Mouse (Mus musculus): ENCODE measurements at regions not wholly inside any gene's neighbourhood (a gene's known extent, or its start where the extent isn't known, plus 50 kb on each side); places are given as distances from the start of the nearest gene placed in this dataset.
A peak's percentile ranks its signal among the peaks of the same experiment; 100 is the strongest.

DNA sequence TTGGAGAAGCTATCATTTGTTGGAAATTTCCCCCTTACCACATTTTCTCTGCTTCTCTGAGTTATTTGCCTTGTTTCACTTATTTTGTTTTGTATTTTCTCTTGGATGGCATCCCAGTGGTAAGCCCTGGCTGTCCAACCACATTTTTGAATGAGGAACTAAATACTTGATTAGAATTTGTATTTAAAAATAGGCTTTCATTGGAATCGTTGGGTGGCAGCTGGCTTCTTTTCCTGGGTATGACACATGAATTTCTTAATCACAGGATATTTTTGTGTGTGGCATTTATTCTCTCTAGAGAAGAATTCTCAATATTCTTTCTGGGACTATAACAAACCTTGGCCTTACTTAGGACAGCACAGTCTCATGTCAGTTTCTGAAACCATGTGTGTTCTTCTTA is 286.5 kb downstream of the Gm11146 start:
- DNase-seq (ENCODE audit: low spot score in 2 of 2) = peak; percentile 13 to 14

DNA sequence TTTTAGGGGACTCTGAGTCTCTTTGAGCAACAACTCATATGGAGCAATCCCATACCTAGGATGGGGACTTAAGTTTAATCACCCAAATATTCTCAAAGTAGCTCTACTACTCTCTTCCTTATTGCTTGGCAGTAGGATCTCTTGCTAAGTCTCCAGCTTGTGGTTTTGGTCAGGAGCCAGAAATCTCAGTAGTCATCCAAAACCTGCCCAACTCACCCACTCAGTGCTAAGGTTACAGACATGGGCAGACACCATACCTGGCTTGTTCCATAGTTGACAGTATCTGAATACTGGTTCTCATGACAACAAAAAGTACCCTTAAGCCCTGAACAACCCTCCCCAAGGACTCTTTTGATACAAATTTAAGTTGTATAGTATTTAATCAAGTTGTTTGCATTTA is 288.7 kb downstream of the Gm11146 start:
- DNase-seq (ENCODE audit: low spot score in 2 of 2) = no peak

DNA sequence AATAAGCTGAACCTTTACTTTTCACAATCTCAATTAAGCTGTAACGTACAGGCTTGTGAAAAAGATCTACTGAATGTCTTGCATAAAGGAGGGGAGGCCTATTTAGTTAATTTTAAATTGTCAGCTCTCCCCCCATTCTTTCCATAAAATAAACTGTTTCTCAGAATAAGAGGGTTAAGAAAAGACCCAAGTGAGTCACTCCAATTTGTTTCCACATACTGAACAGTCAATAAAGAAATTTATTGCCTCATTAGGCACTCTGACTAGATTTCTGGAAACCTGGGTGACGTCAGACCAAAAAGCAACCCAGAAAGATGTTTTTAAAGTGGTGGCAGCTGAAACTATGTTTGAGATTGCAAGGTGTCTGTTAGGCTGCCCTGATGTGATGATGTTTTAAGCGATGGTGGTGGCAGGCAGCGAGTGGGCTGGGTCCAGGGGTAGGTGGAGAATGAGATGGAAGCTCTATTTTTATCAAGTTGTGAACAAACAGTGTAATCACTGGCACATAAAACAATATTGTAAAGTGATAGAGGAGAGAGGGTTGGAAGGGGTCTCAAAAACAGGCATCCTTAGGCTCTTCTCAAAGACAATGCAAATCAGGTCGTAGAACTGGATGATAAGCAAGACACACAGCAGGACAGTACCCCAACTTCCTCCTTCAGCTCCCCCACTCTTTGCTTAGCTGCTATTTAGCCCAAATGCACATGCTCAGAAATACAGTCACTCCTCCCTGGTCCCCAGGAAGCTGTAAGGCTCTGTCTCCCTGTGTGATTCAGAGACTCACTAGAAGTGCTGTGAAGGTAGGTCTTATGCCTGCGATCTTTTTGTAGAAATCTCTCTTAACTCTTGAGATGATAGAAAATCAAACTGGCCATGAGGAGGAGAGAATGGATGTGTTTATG is 288.0 kb downstream of the Usp25 start:
- peak in 1 of 2 experiments; percentile 10 for DNase-seq (ENCODE audit: low spot score in 2 of 2)

DNA sequence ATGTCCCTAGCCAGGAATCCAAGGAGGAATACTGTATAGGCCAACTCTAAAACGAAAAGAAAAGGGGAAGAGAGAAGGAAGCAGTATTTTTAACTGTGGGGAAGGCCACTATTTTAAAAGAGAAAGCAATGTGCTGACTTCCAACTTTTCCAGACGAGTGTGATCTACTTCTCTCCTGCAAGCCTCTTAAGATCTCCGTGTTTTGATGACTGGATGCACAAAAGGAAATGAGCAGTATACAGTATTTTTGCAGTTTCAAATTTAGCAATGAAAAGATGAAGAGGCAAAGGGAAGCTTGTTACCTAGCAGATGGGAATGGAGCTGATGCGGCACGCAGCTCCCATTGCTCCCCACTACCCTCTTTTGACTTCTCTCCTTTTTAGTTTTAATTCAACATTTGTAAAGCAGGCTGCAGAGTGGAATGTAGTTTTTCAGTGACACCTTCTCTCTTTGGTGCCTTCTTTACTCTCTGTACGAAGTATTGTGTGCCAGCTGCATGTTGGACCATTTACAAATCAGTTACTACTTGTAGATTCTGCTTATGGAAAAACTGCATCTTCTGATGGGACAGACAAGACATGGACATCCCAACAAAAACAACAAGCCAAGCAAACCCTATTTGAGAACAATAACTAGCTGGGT is 287.2 kb downstream of the Usp25 start:
- DNase-seq (ENCODE audit: low spot score in 2 of 2) = peak in 1 of 2 experiments; percentile 27

DNA sequence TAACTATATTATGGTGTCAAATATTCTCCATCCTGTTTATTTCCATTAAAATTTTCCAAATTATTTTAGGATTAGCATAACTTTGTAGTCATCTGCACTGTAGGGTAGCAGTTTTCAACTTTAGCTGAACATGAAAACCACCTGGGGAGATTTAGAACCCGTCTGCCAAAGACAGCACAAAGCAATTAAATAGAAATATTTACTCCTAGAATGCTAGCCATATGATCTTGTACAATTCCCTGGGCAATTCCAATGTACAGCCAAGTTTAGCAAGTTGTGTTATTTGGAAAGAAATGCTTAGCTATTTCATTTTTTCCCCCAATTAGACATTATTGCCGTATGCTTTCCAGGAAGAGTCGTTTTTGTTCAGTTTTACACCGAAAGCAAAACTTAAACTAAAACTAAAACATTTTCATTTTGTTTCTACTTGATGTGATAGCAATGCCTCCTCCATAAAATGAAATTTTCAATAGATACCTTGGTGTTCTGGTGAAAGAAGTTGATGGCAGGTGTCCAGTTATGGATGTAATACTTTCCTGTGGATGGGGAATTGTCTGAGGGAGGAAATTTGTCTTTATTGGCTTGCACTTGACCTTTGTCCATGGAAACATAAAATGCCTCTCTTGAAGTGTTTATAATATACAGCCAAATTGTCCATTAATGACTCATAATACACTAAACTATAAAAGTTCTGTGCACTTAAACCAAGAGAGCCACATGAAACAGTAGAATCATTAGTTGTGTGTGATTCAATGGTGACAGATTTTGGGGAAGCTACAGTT is 282.3 kb downstream of the Usp25 start:
- DNase-seq (ENCODE audit: low spot score in 2 of 2) = no peak

DNA sequence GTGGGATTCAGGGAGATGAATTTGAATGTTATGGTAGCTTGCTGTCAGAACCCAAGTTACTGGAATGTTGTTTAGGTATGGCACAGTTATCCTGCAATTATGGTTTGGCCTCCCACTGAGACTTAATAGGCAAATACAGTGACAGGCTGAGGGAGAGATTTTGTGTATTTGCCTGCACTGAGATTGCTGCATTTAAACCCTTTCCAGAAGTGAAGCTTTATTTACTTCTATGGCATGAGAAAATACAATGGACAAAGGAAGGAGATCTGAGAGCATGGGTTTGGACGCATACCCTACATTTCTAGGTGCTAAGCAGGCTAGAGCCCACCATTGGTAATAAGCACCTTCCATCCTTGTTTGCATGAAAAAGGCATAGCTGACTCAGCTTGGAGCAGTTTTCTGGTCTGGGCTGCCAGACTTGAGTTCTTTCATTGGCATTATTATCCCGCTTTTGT is 278.8 kb downstream of the Usp25 start:
- DNase-seq (ENCODE audit: low spot score in 2 of 2) = no peak

DNA sequence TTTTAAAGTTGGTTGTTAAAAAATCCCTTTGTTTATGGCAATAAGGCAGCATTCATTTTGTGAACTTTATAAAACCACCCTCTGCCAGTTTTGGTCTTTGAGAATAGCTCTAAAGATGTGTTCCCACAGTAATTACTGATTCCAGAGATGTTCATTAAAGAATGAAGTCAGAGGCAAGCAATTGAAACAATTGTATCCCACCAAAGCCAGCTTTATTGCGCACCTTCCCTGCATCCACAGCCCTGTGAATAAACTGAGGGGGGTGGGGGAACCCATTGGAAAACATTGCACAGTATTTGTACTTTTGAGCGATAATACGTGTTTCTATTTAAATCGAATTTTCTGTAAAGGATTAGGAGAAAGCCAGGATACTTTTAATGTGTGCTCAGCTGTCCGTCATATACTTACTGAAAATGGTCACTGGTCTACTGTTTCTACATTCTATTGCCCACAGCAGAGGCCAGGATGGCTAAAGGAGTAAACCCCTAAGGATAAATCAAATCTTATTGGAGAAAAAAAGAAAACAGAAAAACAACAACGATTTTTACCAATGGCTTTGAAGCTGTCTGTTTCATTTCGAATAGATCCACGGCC is 278.3 kb downstream of the Usp25 start:
- no peak for DNase-seq (ENCODE audit: low spot score in 2 of 2)

DNA sequence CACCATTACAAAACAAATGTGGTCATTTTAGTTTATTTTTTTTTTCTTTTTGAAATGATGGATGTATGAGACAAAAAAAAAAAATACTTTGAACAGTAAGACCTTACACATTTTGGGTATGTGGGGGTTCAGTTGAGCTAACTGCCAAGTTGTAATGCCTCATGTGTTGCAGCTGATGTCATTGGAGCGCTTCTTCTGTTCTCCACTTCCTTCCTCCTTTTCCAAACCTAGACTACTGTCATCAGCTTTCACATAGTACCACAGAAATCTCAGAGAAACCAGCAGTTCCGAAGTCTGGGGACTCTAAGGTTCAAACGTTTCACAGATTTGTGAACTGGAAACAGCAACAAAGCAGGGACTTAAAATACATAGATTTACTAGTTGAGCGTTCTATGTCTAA is 270.7 kb downstream of the Usp25 start:
- DNase-seq (ENCODE audit: low spot score in 2 of 2) = no peak

DNA sequence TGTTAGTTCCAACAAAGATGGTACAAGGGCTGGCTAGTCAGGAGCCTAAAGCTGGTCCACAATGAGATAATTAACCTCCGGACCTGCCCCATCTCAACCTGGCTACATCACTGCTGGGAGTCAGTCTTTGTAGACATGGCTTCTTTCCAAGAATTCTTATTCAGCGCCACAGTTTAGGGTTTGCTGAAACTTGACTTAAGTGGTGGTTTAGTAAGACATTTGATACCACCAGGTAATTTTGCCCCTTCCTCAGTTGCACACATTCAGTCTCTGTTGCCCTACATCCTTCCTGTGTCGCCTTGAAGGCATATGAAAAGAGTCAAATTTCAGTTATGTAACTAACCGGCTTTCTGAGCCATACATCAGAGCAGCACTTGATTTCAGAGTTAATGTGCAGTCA is 266.4 kb downstream of the Usp25 start:
- DNase-seq (ENCODE audit: low spot score in 2 of 2) = no peak

DNA sequence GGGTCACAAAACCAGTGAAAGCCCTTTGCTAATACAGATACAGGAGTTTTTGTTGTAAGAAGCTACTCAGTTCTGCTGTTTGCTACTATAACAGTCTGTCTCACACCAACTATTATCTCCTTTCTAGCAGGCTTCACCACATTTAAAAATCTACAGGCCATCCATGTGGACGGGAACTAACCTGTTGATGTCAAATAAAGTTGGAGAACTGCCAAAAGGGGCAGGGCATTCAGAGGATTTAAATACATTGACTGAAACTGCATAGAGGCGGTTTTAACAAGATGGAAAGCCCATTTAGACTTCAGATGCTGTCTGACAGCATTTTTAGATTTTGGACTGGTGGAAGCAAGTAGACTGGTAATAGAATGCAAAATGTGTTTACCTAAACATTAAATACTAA is 266.0 kb downstream of the Usp25 start:
- no peak for DNase-seq (ENCODE audit: low spot score in 2 of 2)

DNA sequence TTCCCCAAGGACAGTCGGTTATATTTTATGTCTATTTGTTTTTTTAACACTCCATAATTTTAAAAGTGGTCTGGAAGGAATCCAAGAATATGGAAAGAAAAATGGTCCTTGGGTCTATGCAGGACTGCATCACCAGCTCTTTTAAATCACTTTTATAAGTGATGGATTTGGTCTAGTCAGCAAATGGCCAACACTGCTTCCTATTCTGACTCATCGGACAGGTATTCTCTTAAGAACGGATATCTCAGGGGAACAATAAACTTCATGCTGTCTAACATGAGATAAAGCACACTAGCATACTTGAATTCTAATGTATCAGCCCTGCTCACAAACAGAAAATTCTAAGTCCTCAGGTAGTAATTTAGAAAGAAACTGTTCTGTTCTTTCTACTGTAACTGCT is 259.8 kb downstream of the Usp25 start:
- no peak for DNase-seq (ENCODE audit: low spot score in 2 of 2)

DNA sequence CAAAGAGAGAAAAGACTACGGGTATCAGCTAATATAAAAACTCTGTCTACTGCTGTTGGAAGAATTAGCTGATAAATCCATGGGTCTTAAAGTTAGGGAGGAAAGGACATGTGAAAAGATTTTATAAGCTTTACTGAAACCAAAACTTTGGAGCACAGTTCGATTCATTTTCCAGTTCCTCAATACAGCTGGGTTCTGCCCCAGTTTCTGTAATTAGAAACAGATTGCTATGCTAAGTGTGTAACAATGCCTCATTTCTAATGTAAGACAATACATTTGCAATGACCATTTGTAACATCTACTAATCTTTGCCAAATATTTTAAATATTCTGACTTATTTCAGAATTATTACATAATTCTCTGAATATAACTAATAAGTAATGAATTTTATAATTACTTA is 255.4 kb downstream of the Usp25 start:
- DNase-seq (ENCODE audit: low spot score in 2 of 2) = no peak

DNA sequence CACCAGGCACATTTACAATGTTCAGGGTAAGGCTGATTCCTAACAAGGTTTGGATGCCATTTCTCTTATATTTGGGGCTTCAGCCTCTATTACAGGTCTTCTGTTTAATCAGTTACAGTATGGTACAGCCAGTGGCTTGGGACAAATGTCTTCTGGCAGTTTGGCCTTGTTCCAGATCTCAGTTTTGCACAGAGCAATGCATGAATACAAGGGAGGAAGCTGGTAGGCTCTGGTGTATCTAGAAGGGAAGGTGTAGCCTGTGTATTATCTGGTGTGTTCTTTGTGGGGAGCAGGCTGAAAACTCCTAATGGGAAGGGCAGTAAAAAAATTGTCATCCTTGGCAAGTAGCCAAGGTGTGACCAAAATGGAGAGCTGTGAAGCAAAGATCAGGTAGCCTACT is 254.2 kb downstream of the Usp25 start:
- DNase-seq (ENCODE audit: low spot score in 2 of 2) = no peak

DNA sequence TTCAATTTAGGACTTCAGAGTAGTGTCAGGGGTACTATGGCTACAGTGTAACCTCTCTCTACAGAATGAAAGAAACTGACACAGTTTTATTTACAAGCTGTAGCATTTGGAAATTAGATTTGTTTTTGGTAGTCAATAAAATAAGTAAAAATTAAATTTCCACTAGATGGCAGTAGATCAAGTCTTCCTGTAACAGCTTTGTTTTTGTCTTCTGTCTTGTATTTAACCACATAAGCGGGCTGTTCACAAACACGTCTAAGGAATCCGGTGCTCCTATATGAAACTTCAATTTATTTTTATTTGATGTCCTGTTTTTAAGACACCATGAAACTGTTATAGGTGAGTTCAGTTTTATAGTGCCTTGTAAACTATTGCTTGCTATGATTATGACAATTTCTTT is 238.8 kb downstream of the Usp25 start:
- DNase-seq (ENCODE audit: low spot score in 2 of 2) = no peak

DNA sequence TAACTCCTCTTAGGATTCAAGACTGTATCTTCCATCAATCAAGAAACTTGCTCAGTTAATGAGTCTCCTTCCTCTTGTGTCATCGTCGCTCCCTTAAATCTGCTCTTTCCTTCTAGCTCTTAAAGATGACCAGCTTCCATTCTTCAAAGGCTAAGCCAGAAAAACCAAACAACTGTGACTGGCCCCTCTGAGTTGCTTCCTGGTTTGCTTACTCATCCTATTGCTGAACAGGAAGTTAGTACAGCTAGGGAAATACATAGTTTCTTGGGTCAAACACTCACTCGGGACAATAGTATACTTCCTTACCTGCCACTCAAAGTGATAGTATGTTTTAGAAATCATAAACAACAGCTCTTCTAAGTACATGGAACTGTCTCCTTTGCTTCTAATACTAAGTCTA is 237.9 kb downstream of the Usp25 start:
- no peak for DNase-seq (ENCODE audit: low spot score in 2 of 2)

DNA sequence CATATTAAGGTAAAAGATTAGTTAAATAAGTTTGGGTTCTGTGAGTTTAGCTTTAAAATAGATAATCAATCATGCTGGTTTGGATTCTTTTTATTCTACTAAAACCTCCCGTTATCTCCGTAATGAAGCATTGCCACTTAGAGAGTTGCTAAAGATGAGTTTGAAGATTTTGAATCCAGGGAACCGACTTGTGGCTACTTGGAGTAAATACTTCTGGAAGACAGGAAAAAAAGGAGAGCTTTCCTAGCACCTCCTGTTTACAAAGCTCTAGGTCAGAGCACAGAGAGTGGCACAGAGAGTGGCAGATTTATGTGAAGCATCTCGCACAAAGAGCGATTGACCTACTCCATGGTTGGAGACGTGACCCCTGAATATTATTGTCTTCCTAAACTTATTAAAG is 227.4 kb downstream of the Usp25 start:
- no peak for DNase-seq (ENCODE audit: low spot score in 2 of 2)

DNA sequence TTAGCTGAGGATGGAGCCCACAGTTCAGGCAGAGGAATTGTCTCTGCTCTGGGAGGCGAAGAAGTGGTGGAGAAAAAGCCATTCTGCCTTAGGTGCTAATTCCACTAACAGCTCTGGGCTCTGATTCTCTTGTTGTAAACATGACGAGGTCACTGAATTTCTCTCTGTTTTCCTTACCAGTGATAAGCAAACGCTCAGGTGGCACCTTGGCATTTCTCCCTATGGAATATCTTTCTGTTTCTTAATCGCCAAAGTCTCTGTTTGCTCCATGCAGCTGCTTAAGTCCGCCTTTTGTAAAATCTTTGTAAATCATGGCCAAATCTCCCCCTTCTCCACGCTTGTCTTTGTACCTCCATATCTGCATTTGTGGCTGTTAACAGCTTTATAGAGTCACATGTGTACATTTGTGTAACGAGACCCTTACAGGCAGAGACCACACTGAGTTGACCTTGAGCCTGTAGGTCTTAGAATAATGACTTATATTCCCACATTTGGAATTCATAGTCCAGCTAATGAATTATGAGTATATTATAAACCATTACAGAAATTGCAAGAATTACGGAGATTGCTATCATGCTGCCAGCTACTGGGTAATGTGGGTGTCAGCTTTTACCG is 225.8 kb downstream of the Usp25 start:
- no peak for DNase-seq (ENCODE audit: low spot score in 2 of 2)

DNA sequence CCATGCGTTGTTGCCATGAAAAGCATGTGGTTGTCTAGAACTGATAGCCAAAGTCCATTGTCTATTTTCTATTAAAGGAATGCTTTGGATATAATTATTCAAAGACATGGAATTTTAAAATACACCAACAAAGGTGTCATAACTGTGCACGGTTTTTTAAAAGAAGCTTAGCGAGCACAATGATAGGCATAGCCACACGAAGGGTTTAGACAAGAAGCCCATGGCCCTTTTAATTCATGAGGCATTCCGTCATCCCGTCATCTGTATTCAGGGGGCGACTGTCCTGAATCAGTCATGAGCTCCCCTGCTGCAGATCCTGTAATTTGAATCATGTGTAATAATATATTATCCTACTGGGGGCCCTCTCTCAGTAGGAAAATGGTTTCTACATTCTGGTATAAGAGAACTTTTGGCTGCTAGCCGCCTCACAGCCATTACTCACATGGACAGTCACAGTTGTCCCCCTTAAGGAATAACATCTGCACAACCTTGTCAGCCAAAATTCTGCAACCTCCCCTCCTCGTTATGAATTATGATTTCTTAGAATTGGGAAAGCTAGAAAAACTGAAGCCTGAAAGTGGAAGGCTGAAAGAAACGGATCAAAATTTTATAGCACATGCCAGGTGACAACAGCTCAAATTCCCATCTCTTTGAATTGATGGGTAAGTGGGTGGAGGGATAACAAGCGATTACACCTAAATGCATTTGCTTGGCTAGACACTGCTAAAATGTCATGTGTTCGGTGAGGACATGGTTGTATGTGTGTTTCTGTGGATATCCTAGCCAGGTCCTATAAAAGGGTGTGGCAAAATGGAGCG is 225.1 kb downstream of the Usp25 start:
- DNase-seq (ENCODE audit: low spot score in 2 of 2) = no peak

DNA sequence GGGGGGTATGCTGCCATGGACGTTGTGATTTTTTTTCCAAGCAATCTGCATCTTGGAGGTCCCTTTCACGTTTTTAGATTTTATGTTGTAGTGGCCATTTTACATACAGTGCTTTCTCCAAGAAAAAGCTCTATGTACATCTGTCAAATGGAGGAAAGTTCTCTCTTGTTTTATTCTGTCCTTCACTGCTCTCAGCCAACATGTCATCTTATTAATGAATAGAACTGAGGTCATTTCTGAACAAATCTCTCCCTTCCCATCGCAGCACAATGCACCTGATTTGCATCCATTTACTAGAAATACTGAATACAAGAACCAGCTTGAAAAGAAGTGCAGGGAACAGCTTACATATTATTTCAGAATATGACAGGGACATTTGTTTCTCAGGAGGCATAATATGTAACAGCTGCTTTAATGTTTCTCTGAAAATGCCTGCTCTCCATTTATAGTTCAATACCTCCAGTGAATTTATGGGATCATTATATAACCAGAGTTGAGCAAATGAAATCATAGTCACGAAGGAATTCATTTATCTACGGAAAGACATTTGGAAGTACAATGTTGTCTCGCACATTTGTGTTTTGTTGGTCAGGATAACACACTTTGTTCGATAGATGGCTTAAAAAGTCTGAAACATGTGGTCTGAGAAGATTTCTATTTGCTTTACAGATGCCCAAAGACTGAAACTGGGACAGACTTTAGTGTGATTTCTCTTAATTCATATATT is 224.3 kb downstream of the Usp25 start:
- DNase-seq (ENCODE audit: low spot score in 2 of 2) = no peak

DNA sequence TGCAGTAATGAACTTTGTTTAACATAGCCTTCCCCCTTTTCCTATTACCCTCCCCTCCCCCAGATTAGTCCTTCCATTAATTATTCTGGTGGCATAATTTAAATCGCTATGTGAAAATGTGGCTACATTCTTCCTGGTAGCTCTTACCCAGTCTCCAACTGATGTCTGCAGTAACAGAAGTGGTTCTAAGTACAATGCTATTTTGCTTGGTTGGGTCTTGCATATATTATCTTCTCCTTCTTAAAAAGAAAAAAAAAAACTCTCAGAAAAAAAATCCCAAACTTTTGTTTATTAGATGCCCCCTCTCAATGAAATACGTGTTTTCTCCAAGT is 223.7 kb downstream of the Usp25 start:
- DNase-seq (ENCODE audit: low spot score in 2 of 2) = no peak

Data from heart, adult 9 months (tissue).